Mouse (Mus musculus) hindbrain, embryonic 11.5 days (tissue): ENCODE measurements at regions not wholly inside any gene's neighbourhood (a gene's known extent, or its start where the extent isn't known, plus 50 kb on each side); places are given as distances from the start of the nearest gene placed in this dataset.

Experiments
- ATAC-seq: fragments of 200-750 bp; cut with Nextera tagmentation; 2 replicates; pipeline ENCODE4 v1.8.0; 2017; ENCODE audit warnings: mild to moderate bottlenecking, moderate TSS enrichment, moderate library complexity; ENCODE audit not compliant: low FRiP score
- DNase-seq: peaks from one replicate; pipeline ENCODE4 v3.0.0-alpha.2; 2015; ENCODE audit warnings: low spot score
- H3K27ac ChIP-seq: fragments of 300-500 bp; sonication (generic); 2 replicates; pipeline ENCODE4 v1.5.1; 2014; ENCODE audit warnings: mild to moderate bottlenecking, low read depth, low read length
- H3K27me3 ChIP-seq: fragments of 300-500 bp; sonication (generic); 2 replicates; pipeline ENCODE4 v1.6.1; 2014; ENCODE audit warnings: mild to moderate bottlenecking, low read length, moderate library complexity, mixed read lengths; ENCODE audit not compliant: control insufficient read depth, insufficient read depth
- H3K36me3 ChIP-seq: fragments of 300-500 bp; sonication (generic); 2 replicates; pipeline ENCODE4 v1.6.1; 2014; ENCODE audit warnings: mild to moderate bottlenecking, low read length, moderate library complexity, mixed read lengths; ENCODE audit not compliant: control insufficient read depth, insufficient read depth
- H3K4me1 ChIP-seq: fragments of 300-500 bp; sonication (generic); replicated peaks from 2 replicates; pipeline ENCODE4 v1.6.1; 2014; ENCODE audit warnings: low read length, mixed read lengths; ENCODE audit not compliant: control insufficient read depth, insufficient read depth
- H3K4me2 ChIP-seq: fragments of 300-500 bp; sonication (generic); replicated peaks from 2 replicates; pipeline ENCODE4 v1.6.1; 2014; ENCODE audit warnings: mild to moderate bottlenecking, low read depth, low read length
- H3K4me3 ChIP-seq: fragments of 300-500 bp; sonication (generic); 2 replicates; pipeline ENCODE4 v1.5.1; 2014; ENCODE audit warnings: low read depth, low read length
- H3K9ac ChIP-seq: fragments of 300-500 bp; sonication (generic); 2 replicates; pipeline ENCODE4 v1.6.1; 2014; ENCODE audit warnings: low read depth, low read length
- H3K9me3 ChIP-seq: fragments of 300-500 bp; sonication (generic); 2 replicates; pipeline ENCODE4 v1.6.1; 2016; ENCODE audit warnings: low read length; ENCODE audit not compliant: control insufficient read depth
- WGBS: fragments of 180-500 bp; shearing (Covaris S2); extraction: QIAGEN DNeasy Blood & Tissue Kit; methylation state at CpG from one replicate; pipeline ENCODE4 v1.1.7; 2014; 5-methylcytosine and 5-hydroxymethylcytosine counted together

- Histone ChIP-seq H3K27ac (no peak overlapping the region), H3K27me3 (no peaks in the 10 kb centered on the region), H3K9me3 (no peaks in the 10 kb centered on the region), H3K4me3 (no peak overlapping the region), H3K9ac (no peak overlapping the region), H3K4me1 (no peaks in the 10 kb centered on the region), H3K36me3 (no peaks in the 10 kb centered on the region), H3K4me2 (no peak overlapping the region)
- DNase-seq: no peak
- ATAC-seq: no peak
- WGBS: 69% methylated on average over 4 of the region's 4 CpGs
Observed at GRCm38 (mm10) chr10:9569277-9569676, 105.7 kb downstream of the Samd5 start.

GRCm38 (mm10) chr10:9557517-9558065 is 117.4 kb downstream of the Samd5 start:
- 24% methylated on average over 4 of the region's 4 CpGs for WGBS
- ATAC-seq (no peak), DNase-seq (peak; percentile 15)
- Histone ChIP-seq H3K4me2 (no peak overlapping the region), H3K27ac (no peak overlapping the region), H3K9me3 (no peaks in the 10 kb centered on the region), H3K27me3 (no peaks in the 10 kb centered on the region), H3K4me3 (no peak overlapping the region), H3K4me1 (no peaks in the 10 kb centered on the region), H3K9ac (no peak overlapping the region), H3K36me3 (no peaks in the 10 kb centered on the region)

GRCm38 (mm10) chr10:9557092-9557491 is 117.9 kb downstream of the Samd5 start:
- Histone ChIP-seq H3K4me1 (no peaks in the 10 kb centered on the region), H3K27me3 (no peaks in the 10 kb centered on the region), H3K9me3 (no peaks in the 10 kb centered on the region), H3K36me3 (no peaks in the 10 kb centered on the region), H3K27ac (no peak overlapping the region), H3K9ac (no peak overlapping the region), H3K4me3 (no peak overlapping the region), H3K4me2 (no peak overlapping the region)
- 64% methylated on average over 1 of the region's 1 CpGs for WGBS
- ATAC-seq (no peak), DNase-seq (no peak)

- DNase-seq: no peak
- WGBS: 13% methylated on average over 3 of the region's 3 CpGs
- no peak overlapping the region for H3K27ac ChIP-seq
- no peak overlapping the region for H3K9ac ChIP-seq
- no peaks in the 10 kb centered on the region for H3K9me3 ChIP-seq
- H3K27me3 ChIP-seq: no peaks in the 10 kb centered on the region
- H3K4me3 ChIP-seq: no peak overlapping the region
- no peak for ATAC-seq
- no peak overlapping the region for H3K4me2 ChIP-seq
- H3K36me3 ChIP-seq: no peaks in the 10 kb centered on the region
- H3K4me1 ChIP-seq: no peaks in the 10 kb centered on the region
Observed at GRCm38 (mm10) chr10:9553946-9554345, 121.1 kb downstream of the Samd5 start.

DNA sequence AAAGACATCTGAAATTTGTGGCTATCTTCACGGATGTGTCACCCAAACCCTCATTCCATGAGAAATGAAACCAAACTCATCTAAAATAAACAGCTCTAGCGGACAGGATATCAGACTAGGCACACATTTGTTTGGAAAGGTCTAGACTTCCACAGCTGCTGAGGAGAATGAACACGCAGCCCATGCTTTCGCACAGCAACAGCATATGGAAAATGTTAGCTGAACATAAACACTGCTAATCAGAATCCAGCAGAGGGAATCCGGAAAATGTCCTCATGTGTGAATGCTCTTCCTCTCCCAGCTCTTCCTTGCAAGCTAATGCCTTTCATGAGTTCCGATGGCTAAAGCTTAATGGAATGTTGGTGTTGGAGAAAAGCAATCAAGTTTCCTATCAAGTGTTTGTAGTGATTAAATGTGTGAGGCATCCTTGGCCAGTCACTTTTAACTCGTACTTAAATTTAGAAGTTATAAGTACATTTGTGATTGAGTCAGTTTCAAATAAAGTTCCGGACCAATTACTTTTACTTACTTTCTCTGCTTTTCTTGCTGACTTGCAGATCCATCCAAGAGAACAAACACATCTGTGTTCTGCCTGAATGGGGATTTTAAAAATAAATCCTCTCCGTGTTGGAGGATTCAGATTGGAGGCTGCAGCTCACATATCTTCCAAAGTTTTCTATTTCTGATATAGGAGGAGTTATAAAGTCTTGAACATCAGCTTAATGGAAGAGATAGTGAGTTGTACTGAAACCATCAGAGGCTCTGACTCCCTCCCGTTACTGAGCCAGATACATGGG is 124.9 kb downstream of the Samd5 start:
- ATAC-seq (no peak), DNase-seq (no peak)
- Histone ChIP-seq H3K27me3 (no peaks in the 10 kb centered on the region), H3K9me3 (no peaks in the 10 kb centered on the region), H3K4me2 (no peak overlapping the region), H3K27ac (no peak overlapping the region), H3K4me1 (no peaks in the 10 kb centered on the region), H3K9ac (no peak overlapping the region), H3K4me3 (no peak overlapping the region), H3K36me3 (no peaks in the 10 kb centered on the region)
- 73% methylated on average over 10 of the region's 10 CpGs for WGBS

GRCm38 (mm10) chr10:9545807-9546206 is 129.2 kb downstream of the Samd5 start:
- H3K36me3 ChIP-seq: no peaks in the 10 kb centered on the region
- DNase-seq: no peak
- no peak for ATAC-seq
- H3K4me2 ChIP-seq: no peak overlapping the region
- no peak overlapping the region for H3K9ac ChIP-seq
- H3K9me3 ChIP-seq: no peaks in the 10 kb centered on the region
- H3K27me3 ChIP-seq: no peaks in the 10 kb centered on the region
- WGBS: 74% methylated on average over 6 of the region's 6 CpGs
- H3K27ac ChIP-seq: no peak overlapping the region
- H3K4me3 ChIP-seq: no peak overlapping the region
- H3K4me1 ChIP-seq: no peaks in the 10 kb centered on the region

DNA sequence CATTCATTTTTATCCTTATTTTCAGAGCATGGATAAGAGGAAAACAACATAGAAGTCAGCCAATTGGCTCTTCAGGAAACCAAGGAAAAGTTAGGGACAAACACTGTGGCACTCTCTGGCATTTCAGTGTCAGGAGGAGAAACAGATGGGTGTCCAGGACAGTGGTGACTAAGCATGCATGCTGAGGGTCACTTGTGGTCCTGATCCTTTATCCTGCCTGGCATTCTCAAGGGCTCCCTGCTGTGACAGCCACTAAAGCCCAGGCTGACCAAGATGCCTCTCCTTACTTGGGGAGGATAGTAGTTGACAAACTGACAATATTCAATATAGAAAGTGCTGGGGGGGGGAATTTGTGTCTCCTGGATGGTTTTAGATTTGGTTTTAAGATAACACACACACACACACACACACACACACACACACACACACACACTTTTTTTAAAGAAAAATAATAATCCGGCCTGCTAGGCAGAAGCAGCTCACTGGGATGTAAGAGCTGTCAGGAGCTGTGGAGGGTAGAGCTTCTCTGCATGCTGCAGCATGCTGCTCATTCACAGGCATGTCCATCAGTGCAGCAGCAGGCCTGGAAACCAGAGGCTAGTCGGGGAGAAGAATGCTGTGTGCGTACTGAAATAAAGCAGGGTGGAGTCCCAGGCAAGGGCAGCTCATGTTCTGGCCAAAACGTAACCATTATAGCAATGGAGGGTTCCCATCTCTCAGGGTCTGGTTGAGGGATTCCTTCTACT is 130.8 kb downstream of the Samd5 start:
- DNase-seq (no peak), ATAC-seq (no peak)
- H3K27ac ChIP-seq: no peak overlapping the region
- no peak overlapping the region for H3K9ac ChIP-seq
- H3K4me3 ChIP-seq: no peak overlapping the region
- H3K4me1 ChIP-seq: no peaks in the 10 kb centered on the region
- H3K9me3 ChIP-seq: no peaks in the 10 kb centered on the region
- no peaks in the 10 kb centered on the region for H3K27me3 ChIP-seq
- H3K4me2 ChIP-seq: no peak overlapping the region
- H3K36me3 ChIP-seq: no peaks in the 10 kb centered on the region
- WGBS: 51% methylated on average over 4 of the region's 4 CpGs

DNA sequence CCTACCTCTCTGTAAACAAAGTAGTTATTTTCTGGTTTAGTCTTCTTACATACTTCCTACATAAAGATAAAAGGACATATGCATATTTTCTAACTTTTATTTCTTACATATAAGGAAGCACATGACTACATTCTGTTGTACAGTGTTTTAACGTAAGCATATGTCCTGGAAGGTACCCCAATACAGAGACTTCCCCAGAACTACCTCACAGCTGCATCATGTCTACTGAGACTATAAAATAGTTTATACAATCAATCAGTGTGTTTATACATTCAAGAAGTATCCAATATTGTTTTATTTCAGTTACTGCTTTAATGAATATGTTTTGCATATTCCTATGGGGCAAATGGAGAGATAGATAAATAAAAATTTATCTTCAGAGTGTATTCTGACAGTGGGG is 133.4 kb downstream of the Samd5 start:
- WGBS: 80% methylated on average over 1 of the region's 1 CpGs

More for the DNA sequence above, 133.4 kb downstream of the Samd5 start:
- Histone ChIP-seq H3K4me1 (no peaks in the 10 kb centered on the region), H3K9ac (no peak overlapping the region), H3K36me3 (no peaks in the 10 kb centered on the region), H3K27me3 (no peaks in the 10 kb centered on the region), H3K27ac (no peak overlapping the region), H3K9me3 (no peaks in the 10 kb centered on the region), H3K4me3 (no peak overlapping the region), H3K4me2 (no peak overlapping the region)
- DNase-seq (no peak), ATAC-seq (no peak)
